Mouse (Mus musculus) R1 (cell line): ENCODE measurements around the gene Tceal5.

ENCODE experiments used
- DNase-seq: peaks from one replicate; pipeline ENCODE4 v3.0.0-alpha.2; 2018; ENCODE audit warnings: low read depth, low spot score

The Tceal5 gene

DNA sequence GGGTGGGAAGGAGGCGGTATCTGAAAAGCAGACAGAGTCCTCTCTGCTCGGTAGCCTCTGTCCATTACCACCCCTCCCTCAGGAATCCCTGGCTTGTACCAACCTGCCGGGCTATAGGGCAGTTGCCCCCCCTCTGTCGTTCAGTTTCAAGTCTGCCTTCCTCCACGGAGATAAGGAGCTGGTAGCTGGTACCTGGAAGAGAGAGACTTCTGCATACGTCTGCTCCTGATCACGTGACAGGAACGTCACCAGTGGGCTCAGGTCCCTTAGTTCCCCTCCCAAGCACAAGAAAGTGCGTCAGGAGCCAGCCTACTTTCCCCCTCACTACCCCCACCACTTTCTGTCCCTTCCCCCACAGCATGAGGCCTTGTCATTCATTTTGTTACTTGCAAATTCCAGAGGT lies at the start of gene Tceal5:
Gene Tceal5, minus strand, starts transcription at position 213 of the 403 bp plus-strand sequence.
- peak; percentile 44 for DNase-seq

DNA sequence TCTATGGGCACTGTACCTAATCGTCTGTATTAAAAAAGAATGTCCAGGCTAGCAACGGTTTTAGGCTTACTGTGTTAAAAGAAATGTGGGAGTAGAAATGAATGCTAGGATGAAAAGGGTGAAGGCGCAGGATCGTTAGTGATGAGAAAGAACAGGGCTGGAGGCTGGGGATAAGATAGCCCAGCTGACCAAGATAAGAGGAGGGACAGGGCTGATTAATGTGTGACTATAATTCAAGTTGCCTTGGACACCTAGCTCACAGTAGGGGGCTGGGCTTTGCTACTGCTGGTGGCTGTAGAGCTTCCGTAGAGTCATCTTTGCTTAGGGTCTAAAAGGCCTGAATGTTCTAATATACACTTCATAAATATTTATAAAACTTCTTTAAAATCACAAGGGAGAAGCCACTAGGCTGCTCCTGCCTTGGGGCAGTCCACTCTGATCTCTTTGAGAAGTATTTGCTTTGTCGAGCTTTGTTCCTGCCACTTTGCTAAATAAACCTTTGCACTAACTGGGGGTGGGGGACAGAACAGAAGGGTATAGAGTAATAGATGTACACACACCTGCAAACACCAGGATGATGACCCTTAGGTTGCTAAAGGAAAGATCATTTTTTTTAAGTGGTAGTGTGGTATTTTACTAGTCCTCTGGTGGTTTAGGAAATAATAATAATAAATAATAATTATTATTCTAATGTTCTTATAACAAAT lies 48.5 kb upstream of the Tceal5 start:
- no peak for DNase-seq

DNA sequence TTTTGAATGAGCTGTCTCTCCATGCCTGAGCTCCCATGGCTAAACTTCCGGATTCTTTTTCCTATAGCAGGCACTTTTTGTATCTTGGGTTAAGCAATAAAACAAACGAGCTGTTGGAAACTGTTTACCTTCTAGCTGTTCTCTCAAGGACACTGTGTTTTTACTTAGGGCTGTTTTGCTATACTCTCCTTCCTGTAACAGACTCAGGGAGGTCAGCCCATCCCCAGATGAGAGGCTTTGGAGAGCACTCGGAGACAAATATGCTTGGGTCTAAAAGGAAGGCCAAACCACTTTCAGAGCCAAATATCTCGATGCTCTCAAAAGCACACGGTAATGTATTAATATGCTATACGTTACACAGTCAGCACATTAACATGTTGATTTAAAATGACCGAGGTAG lies 46.0 kb upstream of the Tceal5 start:
- peak; percentile 8 for DNase-seq

DNA sequence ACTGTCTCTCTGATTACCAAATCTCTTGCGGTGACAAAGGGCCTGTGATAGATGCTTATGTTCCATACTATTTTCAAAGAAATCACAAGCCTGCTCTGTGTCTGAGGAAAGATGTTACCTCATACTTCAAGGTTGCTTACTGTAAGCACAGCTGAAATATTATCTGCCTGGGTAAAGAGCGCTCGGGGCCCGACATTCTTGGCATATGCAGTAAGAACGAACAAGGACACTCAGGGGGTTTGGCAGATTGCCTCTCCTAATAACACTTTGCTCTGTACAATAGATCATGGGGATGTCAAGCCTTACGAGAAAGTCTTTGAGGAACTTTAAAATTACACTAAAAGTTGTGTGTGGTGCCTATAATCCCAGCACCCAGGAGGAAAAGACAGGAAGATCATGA lies 45.1 kb upstream of the Tceal5 start:
- no peak for DNase-seq

DNA sequence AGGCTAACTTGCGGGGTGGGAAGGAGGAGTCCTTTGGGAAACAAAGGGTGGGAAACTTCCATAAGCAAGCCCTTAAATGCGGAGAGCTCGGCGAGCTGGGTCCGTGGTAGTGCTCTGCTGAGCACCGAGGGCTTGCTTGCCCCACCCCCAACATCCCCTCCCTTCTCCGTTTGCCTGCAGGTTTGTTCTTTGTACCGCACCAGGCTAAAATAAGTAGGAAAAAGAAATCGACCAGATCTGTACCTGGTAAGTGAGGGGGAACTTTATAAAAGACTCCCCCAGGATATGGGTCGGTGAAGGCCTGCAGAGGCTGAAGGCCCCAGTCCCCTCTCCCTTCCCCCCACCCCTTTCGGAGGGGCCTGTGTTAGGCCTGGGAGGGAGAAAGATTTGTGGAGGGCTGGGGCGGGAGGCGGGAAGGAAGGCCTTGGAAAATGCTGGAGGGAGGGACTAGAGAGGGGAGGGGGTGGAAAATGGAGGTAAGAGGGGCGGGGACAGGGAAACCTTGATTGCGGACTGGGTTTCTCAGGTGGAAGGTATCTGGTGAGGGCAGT lies 41.9 kb upstream of the Tceal5 start:
- peak; percentile 90 for DNase-seq

DNA sequence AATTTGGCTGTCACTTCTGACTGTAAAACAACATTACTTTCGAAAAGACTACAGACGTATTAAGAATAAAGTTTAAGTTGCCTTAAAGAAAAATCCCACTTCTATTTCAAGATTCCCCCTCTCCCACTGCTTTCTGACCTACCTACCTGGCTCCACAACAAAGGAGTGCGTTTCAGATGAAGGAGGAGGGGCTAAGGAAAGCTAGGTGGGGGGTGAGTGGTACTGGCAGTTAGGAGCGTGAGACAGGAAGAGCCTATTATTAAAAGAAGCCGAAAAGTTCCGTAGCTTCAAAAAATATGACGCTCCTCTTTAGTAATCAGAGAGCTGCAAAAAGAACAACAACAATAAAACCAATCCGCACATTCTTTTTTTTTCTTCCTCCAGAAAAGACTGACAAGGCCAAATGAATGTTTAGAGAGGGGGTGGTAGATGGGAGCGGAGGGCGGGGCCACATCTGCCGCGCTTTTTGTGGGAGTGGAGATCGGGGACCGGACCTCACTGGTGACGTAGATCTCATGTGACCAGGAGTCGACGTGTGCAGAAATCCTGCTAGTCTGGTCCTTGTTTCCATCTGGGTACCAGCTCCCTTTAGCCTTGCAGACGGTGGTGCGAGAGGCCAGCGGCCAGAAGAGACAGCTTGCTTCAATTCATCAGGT lies 41.0 kb upstream of the Tceal5 start, which contains the start of gene Tceal9:
Gene Tceal9, plus strand, starts transcription at position 506 of the 656 bp plus-strand sequence.
- peak; percentile 91 for DNase-seq

DNA sequence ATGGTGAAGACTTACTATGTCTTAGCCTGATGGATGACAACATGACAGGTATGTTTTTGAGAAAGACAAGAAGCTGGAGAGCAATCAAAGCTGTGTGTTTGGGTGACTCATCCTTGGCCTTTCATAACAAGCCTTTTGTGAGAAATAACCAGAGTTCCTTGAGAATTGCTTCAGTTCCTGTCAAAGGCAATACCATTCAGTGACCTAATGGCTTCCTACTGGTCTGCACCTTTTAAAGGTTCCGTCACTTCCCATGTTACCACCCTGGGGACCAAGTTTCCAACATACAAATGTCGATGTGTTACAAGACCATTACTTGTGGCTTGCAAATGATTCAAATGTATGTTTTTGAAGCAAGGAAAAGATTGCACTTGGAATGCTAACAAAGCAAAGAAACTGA lies 39.5 kb upstream of the Tceal5 start:
- DNase-seq = no peak

DNA sequence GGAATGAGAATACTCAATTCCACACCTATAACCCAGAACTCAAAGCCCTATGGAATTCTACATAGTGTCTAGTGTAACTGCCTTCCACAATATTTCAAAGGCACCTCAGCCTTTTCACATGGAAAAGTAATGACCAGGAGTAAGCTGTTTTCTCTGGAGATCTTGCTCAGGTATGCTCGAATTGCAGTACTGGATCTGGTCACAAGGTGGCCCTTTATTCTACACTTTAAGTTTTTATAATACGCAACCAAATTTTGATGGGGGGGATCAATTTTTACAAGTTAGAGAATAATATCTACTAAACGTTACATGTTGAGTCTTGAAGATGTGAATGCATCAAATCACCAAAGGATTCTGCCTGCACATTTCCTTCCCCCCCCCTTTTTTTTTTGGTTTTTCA lies 34.4 kb upstream of the Tceal5 start:
- peak; percentile 27 for DNase-seq

DNA sequence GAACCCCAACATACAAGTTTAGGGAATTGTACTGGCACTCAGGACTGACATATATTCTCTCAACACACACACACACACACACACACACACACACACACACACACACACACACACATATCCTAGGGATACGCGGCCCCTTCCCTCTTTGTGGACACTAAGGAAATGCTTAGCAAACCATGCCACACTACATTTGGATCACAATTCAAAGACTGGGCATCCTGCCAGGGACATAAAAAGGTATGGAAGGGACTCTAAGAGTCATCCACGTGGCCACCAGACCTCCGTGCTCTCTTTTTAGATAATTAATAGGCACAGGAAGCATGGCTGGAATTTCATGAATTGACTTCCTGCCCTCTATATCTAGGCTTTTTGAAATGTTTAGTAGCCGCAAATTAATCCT lies 24.1 kb upstream of the Tceal5 start:
- no peak for DNase-seq

DNA sequence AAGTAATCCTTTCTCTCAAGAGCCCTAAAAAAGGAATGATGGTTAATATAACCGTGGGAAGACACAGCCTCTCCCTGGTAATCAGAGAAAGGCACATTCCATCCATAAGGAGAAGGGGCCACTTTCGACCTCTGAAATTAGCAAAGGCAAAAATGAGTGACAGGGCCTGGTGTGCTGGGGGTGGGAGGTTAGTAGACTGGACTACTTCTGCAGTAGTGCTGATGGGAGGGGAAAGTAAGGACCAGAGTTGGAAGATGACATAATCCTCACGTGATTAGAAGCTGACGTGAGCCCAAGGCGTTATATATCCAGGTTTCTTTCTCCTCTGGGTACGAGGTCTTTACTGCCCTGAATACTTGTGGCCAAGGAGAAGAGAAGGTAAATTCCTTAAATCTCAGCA lies 20.0 kb upstream of the Tceal5 start:
- no peak for DNase-seq

DNA sequence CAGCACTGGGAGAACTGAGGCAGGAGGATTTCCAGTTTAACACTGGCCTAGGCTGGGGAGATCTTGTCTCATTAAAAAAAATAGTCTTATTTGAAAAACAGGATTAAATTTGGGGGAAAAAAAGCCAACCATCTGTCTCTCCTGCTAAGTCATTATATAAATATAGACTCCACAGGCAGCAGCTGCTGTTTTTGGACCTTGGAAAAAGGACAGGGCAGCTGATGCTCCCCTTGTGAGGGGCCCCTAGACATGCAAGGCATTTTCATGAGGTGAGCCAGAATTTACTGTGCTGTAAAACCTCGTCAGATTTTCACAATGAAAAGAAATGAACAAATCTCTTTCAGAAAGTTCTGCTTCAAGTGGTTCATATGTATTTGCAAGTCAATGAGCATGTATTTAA lies 12.6 kb upstream of the Tceal5 start:
- no peak for DNase-seq

DNA sequence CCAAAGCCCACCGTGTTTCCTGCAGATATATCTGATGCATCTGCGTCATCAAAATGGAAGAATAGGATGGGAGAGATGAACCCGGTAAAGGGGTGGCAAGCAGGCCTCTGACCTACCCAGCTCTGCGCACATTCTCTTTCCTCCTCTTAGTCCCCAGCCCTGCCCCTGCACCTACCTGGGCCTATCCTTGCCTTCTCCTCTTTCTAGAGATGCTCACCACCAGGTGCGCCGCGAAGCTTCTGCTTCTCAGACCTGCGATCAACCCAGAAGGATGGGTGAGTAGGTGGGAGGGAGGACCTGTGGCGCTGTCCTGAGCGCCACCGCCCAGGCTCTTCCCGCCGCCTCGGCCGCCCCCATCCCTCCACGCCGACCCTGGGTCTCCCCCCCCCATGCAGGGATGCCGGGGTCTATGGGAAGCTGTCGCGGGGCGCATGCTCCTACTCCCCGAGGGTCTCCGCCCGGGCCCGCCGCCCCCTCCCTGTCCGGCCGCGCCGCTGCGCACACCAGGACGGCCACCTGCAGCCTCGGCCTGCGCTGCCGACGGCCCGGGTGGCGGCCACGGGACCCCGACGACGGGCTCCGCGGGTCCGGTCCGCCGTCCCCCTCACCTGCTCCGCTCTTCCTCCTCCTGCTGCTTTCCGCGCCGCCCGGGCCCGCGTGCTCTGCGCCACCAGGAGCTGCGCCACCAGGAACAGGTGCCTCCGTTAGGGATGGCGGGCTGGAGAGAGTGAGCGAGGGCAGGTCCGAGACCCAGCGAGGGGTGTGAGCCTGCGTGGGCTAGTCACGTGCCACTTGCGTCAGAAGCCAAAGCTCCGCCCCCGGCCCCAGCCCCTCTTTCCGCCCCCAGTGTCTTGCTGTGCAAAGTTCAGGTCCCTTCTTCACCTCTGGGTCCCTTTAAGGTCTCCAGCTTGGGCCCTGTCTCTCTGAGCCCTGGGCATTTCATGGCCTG lies 11.3 kb upstream of the Tceal5 start, which contains the start of the genes Tceal7 and Bex1:
Gene Tceal7, plus strand, starts transcription at position 51 of the 949 bp plus-strand sequence.
Gene Bex1, minus strand, starts transcription at position 785 of the 949 bp plus-strand sequence.
- peak; percentile 35 for DNase-seq

DNA sequence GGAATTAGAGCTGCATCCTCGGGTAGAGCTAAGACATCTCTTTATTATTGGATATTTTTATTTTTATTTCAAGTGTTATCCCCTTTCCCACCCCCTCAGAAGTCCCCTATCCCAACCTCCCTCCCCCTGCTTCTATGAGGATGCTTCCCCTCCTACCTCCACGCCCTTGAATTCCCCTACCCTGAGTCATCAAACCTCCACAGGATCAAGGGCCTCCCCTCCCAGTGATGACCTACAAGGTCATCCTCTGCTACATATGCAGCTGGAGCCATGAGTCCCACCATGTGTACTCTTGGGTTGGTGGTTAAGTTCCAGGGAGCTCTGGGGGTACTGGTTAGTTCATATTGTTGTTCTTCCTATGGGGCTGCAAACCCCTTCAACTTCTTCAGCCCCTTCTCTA lies 9.7 kb upstream of the Tceal5 start:
- peak; percentile 76 for DNase-seq

DNA sequence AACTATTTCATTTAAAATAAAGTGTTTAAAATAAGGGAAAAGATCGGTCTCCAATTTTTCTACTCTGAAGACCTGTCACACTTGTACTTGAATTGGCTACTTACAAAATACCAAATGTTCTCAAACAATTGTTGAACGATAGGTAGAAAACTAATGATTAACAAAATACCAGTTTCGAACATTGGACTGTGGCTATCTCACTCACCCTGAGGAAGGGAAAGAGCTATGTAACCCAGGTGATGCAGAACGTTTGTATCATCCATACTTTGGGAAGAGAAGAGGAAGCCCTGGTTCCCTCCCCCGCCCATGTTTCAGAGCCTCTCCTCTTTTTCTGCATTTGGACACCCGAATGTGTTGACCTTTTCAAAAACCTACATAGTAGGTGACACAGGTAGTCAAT lies 730 bp upstream of the Tceal5 start:
- no peak for DNase-seq

DNA sequence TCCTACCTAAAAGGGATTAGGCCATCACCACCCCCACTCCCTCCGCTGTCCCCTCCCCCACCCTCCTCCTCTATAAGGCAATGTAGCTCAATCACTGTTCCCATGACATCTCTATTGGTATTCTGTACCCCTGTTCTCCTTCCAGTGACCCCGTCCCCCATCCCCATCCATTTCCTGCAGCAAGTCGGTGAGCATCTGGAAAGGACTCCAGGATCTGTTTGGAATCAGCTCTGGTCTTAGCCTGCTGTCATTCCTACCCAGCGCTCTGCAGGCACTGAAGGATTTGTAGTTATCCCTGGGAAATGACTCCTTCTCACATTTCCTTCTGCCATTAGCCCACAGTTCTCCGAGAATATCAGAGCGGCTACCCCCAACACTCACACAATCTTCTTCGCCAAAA lies 419 bp downstream of the Tceal5 start:
- peak; percentile 1 for DNase-seq

DNA sequence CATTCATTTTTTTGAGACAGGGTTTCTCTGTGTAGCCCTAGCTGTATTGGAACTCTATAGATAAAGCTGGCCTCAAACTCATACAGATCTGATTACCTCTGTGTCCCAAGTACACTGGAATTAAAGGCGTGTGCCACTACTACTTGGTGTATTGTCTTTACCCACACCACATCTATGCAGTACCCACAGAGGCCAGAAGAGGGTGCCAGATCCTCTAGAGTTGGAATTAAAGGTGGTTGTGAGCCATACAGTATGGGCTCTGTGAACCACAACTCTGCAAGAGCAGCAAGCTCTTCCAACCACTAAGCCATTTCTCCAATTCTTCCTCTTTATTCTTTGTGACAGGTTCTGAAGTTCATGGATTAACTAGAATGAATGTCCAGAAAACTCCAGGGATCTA lies 6.8 kb downstream of the Tceal5 start:
- DNase-seq = peak; percentile 70

DNA sequence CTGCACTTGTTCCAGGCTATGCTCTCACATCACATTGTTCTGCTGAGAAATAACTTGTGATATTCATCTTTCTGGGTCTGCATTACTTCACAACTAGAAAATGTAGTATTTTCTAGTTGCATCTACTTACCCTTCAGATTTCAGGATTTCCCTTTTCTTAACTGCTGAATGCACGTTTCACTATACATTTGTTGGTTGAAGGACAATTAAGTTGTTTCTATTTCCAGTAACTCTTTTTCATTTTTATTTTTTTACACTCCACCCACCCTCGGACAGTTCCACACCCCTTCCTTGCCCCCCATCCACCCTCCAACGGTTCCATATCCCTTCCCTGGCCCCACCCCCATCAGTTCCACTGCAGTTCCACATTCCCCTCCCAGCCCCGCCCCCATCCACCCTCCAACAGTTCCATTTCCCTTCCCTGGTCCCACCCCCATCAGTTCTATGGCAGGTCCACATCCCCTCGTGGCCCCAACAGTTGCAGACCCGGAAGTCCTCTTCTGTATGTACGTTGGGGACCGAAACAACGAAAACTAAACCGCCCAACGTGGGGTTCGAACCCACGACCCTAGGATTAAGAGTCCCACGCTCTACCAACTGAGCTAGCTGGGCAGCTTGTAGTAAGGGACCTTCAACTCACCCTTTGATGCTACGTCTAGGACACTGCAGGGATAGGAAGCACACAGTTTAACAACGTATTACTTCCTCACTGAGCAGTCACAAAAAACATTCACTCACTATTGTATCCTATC lies 8.3 kb downstream of the Tceal5 start:
- DNase-seq = peak; percentile 79

DNA sequence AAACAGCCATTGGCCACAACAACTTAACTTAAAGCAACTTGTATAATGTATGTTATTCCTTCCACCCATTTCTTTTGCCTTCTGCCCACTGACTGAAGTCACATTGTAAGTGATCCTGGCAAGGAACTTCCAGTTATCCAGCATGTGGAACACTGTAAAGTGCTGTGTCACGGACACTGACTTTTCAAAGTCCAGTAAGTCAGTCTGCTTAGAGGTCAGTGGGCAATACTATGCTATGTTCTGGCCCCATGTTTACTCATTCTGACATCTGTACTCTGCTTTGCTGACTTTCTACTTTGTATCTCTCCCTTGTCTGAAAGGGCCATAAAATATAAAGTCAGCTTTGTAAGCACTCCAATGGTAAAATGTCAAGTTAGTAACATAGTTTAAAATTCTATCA lies 20.6 kb downstream of the Tceal5 start:
- DNase-seq = no peak

DNA sequence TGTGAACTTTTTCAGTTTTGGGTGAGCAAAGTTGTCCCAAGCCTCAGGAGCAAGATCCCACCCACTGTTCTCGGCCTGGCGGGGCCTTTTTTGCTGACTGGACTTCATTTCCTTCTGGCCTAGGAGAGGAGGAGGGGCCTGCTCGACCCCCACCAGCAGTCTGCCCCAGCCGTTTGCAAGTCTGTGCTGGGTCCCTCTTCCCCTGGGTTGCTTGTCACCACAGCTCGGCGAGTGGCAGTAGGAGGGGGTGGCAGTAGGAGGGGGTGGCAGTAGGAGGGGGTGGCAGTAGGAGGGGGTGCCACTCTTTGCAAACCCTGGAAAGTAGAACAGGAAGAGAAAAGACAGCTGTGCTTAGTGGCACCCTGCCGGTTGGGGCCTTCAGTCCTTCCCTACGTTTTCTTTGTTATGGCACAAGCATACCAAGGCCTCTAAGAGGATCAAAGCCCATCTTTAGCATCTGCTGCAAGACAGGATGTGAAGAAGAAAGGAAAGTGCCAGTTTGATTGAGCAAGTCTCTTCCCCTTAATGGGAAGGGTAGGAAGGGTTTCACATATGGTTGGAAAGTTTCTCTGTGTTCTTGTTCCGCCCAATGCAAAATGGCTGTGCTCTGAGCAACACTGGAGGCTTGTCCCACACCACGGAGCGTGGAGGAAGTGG lies 22.7 kb downstream of the Tceal5 start:
- DNase-seq = peak; percentile 83

DNA sequence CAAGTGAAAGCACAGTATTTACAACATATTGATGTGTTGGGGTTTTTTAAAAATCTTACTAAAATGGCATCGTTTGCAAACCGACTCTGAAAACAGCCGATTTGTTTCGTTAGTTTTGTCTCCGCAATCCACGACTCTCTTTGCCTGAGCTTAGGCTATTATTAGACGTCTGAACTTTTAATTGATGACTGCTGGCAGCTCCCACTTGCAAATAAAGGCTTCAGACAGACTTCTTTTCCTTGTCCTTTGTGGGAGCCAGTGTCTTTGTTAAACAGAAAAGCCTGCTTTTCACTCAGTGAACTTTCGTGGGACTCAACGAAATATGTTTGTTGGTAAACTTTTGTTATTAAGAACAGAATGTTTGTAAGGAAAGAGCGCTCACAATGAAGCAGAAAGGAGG lies 30.9 kb downstream of the Tceal5 start:
- DNase-seq = peak; percentile 10
